Mouse (Mus musculus) urinary bladder, postnatal 4 days (tissue): ENCODE measurements at regions not wholly inside any gene's neighbourhood (a gene's known extent, or its start where the extent isn't known, plus 50 kb on each side); places are given as distances from the start of the nearest gene placed in this dataset.

Experiments
- DNase-seq, 2 experiments: peaks; one replicate each; pipeline ENCODE4 v3.0.0; 2021 to 2022; ENCODE audit warnings: low spot score in 2 of 2

GRCm38 (mm10) chr17:85823036-85823435 is 135.0 kb upstream of the Six2 start:
- DNase-seq, result peak in 1 of 2 experiments; percentile 34

GRCm38 (mm10) chr17:85821861-85822260 is 133.8 kb upstream of the Six2 start:
- peak in 1 of 2 experiments; percentile 29 for DNase-seq

- peak in 1 of 2 experiments; percentile 58 for DNase-seq
Measured at GRCm38 (mm10) chr17:85818098-85818855, 130.2 kb upstream of the Six2 start.

GRCm38 (mm10) chr17:85816521-85816920 is 128.4 kb upstream of the Six2 start:
- peak in 1 of 2 experiments; percentile 56 for DNase-seq

- peak in 1 of 2 experiments; percentile 16 for DNase-seq
Measured at GRCm38 (mm10) chr17:85816056-85816455, 128.0 kb upstream of the Six2 start.

- DNase-seq, result peak in 1 of 2 experiments; percentile 30
Measured at GRCm38 (mm10) chr17:85808580-85808979, 120.5 kb upstream of the Six2 start.

- DNase-seq, result no peak
Measured at GRCm38 (mm10) chr17:85805726-85806359, 117.8 kb upstream of the Six2 start.

- no peak for DNase-seq
Measured at GRCm38 (mm10) chr17:85804631-85805030, 116.6 kb upstream of the Six2 start.

GRCm38 (mm10) chr17:85801734-85802133 is 113.7 kb upstream of the Six2 start:
- no peak for DNase-seq

GRCm38 (mm10) chr17:85801079-85801605 is 113.1 kb upstream of the Six2 start:
- no peak for DNase-seq

- no peak for DNase-seq
Measured at GRCm38 (mm10) chr17:85800357-85801078, 112.4 kb upstream of the Six2 start.

GRCm38 (mm10) chr17:85799865-85800356 is 111.8 kb upstream of the Six2 start:
- DNase-seq, result no peak

GRCm38 (mm10) chr17:85799081-85799864 is 111.2 kb upstream of the Six2 start:
- DNase-seq, result no peak

GRCm38 (mm10) chr17:85797755-85798154 is 109.7 kb upstream of the Six2 start:
- no peak for DNase-seq

- DNase-seq, result no peak
Measured at GRCm38 (mm10) chr17:85795820-85796219, 107.7 kb upstream of the Six2 start.

GRCm38 (mm10) chr17:85785625-85786294 is 97.7 kb upstream of the Six2 start:
- no peak for DNase-seq

GRCm38 (mm10) chr17:85780477-85780876 is 92.4 kb upstream of the Six2 start:
- no peak for DNase-seq

GRCm38 (mm10) chr17:85776876-85777275 is 88.8 kb upstream of the Six2 start:
- no peak for DNase-seq

GRCm38 (mm10) chr17:85768341-85768740 is 80.3 kb upstream of the Six2 start:
- DNase-seq, result no peak

GRCm38 (mm10) chr17:85767201-85767862 is 79.3 kb upstream of the Six2 start:
- no peak for DNase-seq
